Mouse (Mus musculus): ENCODE results near the gene Tcte3.
"Not testable (repeated sequence)": the region's sequence is repeated elsewhere in the genome, so short reads cannot be mapped to it uniquely, and the experiment has no call there.

The Tcte3 gene

DNA sequence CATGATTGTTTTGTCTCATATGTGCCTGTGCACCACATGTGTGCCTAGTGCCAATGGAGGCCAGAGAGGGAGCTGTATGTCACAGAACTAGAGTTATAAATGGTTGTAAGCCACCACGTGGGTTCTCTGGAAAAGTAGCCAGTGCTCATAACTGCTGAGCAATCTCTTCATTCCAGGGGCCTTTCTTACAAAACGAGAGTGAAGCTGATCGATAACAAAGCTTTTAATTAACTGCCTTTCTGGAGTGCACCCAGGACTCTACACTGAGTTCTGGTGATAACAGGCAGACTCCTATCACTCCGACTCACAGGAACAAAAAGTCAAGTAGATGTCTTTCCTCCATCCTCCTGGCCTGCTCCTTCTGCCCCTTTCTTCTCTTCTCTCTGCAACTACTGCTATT lies 9.9 kb downstream of the Tcte3 start:
- DNase-seq (ENCODE audit: low read depth, low spot score) = not testable (repeated sequence)

DNA sequence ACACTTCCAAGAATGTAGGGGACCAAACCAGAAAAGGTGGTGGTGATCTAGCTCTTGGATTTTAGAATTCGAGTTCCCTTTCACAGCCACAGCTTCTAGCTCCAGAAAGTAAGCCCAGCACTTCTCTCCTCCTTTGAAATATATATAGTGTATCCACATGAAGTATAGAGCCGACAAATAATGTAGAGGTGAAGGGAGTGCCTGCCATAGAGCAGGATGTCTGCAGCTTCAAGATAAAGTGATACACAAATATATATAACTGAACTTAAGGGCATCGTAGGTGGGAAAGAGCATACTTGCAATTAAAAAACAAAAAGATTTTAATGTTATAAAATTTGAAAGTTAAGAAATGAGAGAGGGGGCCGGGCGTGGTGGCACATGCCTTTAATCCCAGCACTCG lies 15.8 kb downstream of the Tcte3 start:
- not testable (repeated sequence) for DNase-seq (ENCODE audit: low read depth, low spot score)

DNA sequence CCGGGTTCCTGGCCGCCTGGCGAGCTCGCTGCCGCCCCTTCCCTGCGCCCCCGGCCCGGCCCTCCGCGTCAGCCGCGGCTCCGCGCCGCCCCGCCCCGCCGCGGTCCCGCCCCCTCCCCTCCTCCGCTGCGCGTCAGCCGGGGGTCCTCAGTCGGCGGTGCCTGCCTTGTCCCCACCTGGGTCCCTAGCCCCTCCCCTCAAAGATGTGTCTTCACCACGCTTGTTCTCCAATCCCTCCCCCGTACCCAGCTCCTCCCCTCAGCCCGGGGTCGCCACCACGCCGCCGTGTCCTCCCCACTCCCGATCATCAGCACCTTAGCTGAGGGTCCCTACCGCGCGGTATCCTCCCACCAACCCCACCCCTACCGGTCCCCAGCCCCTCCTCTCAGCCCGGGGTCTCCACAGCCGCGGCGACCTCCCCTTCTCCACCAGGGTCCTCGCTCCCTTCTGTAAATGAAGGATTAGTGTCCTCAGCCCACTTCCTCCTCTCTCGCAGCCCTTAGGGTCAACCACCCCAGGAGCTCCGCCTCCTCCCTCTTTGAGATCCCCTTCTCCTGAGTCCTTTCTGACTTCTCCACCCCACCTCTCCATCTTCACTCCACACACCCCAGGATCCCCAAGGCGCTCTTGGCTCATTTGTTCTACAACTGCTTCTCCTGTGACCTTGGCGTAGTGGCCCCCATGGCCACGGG lies 16.6 kb downstream of the Tcte3 start:
- not testable (repeated sequence) for DNase-seq (ENCODE audit: low read depth, low spot score)

DNA sequence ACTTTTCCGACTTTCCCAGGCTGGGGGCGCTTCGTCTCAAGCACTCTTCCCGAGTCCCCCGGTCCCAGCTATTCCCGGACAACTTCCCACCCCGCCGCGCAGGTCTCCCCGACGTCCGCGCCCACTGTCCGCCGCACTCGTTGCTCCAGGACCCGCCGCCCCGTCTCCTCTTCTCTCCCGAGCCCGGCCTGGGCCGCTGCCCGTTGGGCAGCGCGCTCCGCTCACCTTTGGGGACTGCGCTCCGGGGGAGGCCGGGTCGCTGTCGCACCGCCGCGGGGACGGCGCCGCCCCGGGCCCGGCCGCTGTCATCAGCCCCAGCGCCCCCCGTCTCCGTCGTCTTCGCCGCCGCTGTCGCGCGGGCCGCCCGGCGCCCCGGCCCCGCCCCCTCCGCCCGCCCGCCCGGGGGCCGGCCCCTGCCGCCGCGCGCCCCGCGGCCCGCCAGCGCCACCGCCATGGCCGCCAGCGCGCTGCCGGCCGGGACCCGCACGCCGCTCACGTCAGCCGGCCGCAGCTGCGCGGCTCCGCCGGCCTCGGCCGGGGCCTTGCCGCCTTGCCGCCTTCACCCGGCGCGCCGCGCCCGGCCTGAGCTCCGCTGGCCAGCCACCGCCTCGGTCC lies 17.3 kb downstream of the Tcte3 start:
- DNase-seq (ENCODE audit: low read depth, low spot score) = not testable (repeated sequence)

DNA sequence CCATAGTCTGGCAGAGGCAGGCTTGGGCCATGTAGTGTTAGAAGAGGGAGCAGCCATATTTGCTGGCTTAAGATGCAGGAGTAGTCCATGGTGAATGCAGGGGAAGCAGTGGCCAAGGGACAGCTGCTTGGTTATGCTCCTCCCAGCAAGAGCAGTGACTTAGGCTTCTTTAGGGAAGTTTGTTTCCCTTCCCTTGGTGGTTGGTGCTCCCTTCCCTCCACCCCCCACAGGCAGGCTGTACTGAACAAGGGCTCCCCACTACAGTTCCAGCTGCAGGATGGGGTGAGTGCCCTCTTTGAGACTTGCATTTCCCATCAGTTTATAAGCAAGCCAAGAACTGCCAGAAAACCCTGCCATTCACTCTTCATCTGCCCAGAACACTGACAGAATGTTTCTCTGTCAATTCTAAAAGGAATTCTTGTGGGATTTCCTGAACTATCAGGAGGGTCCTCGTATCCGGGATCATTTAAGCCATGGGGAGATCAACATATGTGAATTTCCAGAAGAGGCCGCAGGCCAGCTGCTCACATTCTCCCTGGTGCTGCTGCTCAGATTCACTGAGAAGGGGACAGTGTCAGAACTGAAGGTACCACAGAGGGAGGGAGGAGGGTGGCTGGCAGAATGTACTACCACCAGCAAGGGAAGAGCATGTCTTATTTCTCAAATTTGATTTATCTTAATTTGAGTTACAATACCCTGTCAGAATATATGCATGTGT lies 19.6 kb downstream of the Tcte3 start:
- DNase-seq (ENCODE audit: low read depth, low spot score) = not testable (repeated sequence)

DNA sequence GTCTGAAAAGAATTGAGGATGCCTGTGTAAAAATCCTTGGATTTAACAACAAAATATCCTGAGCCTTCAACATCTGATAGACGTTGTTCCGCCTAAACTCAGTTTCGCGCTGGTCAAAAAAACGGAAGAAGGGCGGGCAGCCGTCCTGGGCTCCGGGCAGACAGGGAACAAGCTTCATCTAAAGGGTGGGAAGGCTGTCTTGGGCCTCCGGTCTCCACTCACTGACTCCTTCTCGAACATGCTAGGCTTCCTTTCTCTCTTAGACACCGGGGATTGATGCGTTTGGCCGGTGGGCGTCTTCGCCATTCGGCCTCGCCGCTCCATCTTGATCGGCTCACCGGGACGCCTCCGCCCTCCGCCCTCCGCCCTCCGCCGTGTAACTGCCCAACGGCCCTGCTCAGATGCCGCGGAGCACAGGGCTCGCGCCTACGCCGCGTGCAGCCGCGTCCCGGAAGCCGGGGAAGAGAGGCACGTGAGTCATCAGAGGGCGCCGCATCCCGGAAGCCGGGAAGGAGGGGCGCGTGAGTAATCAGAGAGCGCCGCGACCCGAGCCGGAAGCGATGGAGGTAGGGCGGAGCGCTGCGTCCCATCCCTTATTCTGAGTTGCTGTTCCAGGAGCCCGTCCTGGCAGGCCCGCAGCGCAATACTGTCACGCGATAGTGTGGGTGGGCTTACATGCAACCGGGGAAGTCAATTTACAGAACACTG lies 31.4 kb downstream of the Tcte3 start, which contains the start of gene Gm3435:
Gene Gm3435, plus strand, starts transcription at position 471 of the 708 bp plus-strand sequence.
- DNase-seq (ENCODE audit: low read depth, low spot score) = not testable (repeated sequence)

DNA sequence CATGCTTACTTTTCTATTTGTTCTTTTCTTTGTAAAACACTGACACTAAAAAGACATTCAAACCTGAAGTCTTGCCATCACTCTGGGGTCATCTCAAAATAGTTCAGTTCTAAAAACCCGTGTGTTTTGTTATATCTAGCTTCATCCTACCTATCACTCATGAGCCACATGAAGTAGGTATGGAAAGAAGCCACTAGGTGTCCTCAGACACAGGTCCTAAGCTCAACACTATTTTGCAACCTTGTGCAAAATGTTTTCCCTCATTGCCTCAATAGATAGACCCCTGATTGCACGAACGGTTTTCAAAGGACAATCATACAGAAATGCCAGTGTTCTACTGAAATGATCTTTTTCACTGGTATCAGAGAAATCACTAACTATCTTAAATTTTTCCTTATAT lies 32.2 kb downstream of the Tcte3 start:
- not testable (repeated sequence) for DNase-seq (ENCODE audit: low read depth, low spot score)

DNA sequence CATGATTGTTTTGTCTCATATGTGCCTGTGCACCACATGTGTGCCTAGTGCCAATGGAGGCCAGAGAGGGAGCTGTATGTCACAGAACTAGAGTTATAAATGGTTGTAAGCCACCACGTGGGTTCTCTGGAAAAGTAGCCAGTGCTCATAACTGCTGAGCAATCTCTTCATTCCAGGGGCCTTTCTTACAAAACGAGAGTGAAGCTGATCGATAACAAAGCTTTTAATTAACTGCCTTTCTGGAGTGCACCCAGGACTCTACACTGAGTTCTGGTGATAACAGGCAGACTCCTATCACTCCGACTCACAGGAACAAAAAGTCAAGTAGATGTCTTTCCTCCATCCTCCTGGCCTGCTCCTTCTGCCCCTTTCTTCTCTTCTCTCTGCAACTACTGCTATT lies 41.2 kb downstream of the Tcte3 start:
- DNase-seq (ENCODE audit: low read depth, low spot score) = not testable (repeated sequence)

DNA sequence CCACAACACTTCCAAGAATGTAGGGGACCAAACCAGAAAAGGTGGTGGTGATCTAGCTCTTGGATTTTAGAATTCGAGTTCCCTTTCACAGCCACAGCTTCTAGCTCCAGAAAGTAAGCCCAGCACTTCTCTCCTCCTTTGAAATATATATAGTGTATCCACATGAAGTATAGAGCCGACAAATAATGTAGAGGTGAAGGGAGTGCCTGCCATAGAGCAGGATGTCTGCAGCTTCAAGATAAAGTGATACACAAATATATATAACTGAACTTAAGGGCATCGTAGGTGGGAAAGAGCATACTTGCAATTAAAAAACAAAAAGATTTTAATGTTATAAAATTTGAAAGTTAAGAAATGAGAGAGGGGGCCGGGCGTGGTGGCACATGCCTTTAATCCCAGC lies 47.1 kb downstream of the Tcte3 start:
- DNase-seq (ENCODE audit: low read depth, low spot score) = not testable (repeated sequence)

DNA sequence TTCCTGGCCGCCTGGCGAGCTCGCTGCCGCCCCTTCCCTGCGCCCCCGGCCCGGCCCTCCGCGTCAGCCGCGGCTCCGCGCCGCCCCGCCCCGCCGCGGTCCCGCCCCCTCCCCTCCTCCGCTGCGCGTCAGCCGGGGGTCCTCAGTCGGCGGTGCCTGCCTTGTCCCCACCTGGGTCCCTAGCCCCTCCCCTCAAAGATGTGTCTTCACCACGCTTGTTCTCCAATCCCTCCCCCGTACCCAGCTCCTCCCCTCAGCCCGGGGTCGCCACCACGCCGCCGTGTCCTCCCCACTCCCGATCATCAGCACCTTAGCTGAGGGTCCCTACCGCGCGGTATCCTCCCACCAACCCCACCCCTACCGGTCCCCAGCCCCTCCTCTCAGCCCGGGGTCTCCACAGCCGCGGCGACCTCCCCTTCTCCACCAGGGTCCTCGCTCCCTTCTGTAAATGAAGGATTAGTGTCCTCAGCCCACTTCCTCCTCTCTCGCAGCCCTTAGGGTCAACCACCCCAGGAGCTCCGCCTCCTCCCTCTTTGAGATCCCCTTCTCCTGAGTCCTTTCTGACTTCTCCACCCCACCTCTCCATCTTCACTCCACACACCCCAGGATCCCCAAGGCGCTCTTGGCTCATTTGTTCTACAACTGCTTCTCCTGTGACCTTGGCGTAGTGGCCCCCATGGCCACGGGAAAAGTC lies 48.0 kb downstream of the Tcte3 start:
- DNase-seq (ENCODE audit: low read depth, low spot score) = not testable (repeated sequence)

DNA sequence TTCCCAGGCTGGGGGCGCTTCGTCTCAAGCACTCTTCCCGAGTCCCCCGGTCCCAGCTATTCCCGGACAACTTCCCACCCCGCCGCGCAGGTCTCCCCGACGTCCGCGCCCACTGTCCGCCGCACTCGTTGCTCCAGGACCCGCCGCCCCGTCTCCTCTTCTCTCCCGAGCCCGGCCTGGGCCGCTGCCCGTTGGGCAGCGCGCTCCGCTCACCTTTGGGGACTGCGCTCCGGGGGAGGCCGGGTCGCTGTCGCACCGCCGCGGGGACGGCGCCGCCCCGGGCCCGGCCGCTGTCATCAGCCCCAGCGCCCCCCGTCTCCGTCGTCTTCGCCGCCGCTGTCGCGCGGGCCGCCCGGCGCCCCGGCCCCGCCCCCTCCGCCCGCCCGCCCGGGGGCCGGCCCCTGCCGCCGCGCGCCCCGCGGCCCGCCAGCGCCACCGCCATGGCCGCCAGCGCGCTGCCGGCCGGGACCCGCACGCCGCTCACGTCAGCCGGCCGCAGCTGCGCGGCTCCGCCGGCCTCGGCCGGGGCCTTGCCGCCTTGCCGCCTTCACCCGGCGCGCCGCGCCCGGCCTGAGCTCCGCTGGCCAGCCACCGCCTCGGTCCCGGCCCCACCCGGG lies 48.7 kb downstream of the Tcte3 start:
- DNase-seq (ENCODE audit: low read depth, low spot score) = not testable (repeated sequence)

DNA sequence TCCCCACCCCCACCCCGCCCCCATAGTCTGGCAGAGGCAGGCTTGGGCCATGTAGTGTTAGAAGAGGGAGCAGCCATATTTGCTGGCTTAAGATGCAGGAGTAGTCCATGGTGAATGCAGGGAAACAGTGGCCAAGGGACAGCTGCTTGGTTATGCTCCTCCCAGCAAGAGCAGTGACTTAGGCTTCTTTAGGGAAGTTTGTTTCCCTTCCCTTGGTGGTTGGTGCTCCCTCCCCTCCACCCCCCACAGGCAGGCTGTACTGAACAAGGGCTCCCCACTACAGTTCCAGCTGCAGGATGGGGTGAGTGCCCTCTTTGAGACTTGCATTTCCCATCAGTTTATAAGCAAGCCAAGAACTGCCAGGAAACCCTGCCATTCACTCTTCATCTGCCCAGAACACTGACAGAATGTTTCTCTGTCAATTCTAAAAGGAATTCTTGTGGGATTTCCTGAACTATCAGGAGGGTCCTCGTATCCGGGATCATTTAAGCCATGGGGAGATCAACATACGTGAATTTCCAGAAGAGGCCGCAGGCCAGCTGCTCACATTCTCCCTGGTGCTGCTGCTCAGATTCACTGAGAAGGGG lies 51.1 kb downstream of the Tcte3 start:
- DNase-seq (ENCODE audit: low read depth, low spot score) = not testable (repeated sequence)

DNA sequence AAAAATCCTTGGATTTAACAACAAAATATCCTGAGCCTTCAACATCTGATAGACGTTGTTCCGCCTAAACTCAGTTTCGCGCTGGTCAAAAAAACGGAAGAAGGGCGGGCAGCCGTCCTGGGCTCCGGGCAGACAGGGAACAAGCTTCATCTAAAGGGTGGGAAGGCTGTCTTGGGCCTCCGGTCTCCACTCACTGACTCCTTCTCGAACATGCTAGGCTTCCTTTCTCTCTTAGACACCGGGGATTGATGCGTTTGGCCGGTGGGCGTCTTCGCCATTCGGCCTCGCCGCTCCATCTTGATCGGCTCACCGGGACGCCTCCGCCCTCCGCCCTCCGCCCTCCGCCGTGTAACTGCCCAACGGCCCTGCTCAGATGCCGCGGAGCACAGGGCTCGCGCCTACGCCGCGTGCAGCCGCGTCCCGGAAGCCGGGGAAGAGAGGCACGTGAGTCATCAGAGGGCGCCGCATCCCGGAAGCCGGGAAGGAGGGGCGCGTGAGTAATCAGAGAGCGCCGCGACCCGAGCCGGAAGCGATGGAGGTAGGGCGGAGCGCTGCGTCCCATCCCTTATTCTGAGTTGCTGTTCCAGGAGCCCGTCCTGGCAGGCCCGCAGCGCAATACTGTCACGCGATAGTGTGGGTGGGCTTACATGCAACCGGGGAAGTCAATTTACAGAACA lies 62.8 kb downstream of the Tcte3 start, which contains the start of the genes 9030025P20Rik and Gm3417:
Gene 9030025P20Rik, plus strand, starts transcription at position 107 of the 677 bp plus-strand sequence.
Gene Gm3417, minus strand, starts transcription at position 429 of the 677 bp plus-strand sequence.
- not testable (repeated sequence) for DNase-seq (ENCODE audit: low read depth, low spot score)

DNA sequence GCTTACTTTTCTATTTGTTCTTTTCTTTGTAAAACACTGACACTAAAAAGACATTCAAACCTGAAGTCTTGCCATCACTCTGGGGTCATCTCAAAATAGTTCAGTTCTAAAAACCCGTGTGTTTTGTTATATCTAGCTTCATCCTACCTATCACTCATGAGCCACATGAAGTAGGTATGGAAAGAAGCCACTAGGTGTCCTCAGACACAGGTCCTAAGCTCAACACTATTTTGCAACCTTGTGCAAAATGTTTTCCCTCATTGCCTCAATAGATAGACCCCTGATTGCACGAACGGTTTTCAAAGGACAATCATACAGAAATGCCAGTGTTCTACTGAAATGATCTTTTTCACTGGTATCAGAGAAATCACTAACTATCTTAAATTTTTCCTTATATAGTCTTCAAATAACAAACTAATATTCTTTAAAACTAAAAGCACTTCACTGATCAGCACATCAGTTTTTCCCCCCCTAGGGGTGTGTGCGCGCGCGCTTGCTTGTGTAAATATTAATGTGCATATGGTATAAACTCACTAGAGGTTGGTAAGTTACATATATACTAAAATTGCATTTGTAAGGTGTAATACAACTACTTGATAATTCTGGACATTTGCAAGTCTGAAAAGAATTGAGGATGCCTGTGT lies 63.4 kb downstream of the Tcte3 start:
- not testable (repeated sequence) for DNase-seq (ENCODE audit: low read depth, low spot score)

Measured in brain, embryonic 18.5 days (tissue).